Mouse (Mus musculus): ENCODE measurements around the gene Rcor3.

GRCm38 (mm10) chr1:192095626-192096025 is 42.2 kb downstream of the Rcor3 start:
- TF ChIP-seq MAZ (IDR thresholded peaks at IDR 0.05; ENCODE audit: low read depth, low read length) (no peak), CHD2 (IDR thresholded peaks at IDR 0.05; ENCODE audit: low read length) (no peak), MYC (IDR thresholded peaks at IDR 0.05; ENCODE audit: low read depth, low read length) (no peak), EP300 (IDR thresholded peaks at IDR 0.05; ENCODE audit: low read length) (no peak), JUN (IDR thresholded peaks at IDR 0.05; ENCODE audit: insufficient read depth, low read depth, low read length) (no peak)

All from CH12.LX (cell line).